11 mouse cellular contexts compared by ENCODE assay signal in genomic region chr2:146168017-146168803, GRCm38 (mm10). TPM values are rescaled to one million over a fixed set of nuclear protein-coding genes. Genes with fewer than 3 reads are reported as not detected.
DNase-seq lines count a peak whose midpoint lies in the region; ATAC-seq lines count a peak whose summit lies in the region.
"Had no signal": no experiment of that assay in that cellular context is flagged by ENCODE, and none has a peak within 500 bp of the region (broad histone marks: within the 10 kb centered on the region; RNA-seq: fewer than 3 reads in every experiment).

No protein-coding gene starts in this region.

- H3K4me3 ChIP-seq in forebrain, embryonic 12.5 days (replicated peaks), result no peak overlapping the region
- no peak overlapping the region for H3K4me3 ChIP-seq in limb, embryonic 13.5 days
- no peak overlapping the region for H3K4me3 ChIP-seq in neural tube, embryonic 13.5 days
- no peak overlapping the region for H3K4me3 ChIP-seq in liver, embryonic 12.5 days
- H3K4me3 ChIP-seq: erythroblast, embryonic 14.5 days had no signal

- H3K4me1 ChIP-seq in forebrain, embryonic 12.5 days, result peaks cover 17% of the 10 kb centered on the region
- H3K4me1 ChIP-seq in limb, embryonic 13.5 days, result no peaks in the 10 kb centered on the region
- peaks cover 20% of the 10 kb centered on the region for H3K4me1 ChIP-seq in neural tube, embryonic 13.5 days (replicated peaks)
- H3K4me1 ChIP-seq in liver, embryonic 12.5 days, result no peaks in the 10 kb centered on the region

- no peaks in the 10 kb centered on the region for H3K27me3 ChIP-seq in forebrain, embryonic 12.5 days
- no peaks in the 10 kb centered on the region for H3K27me3 ChIP-seq in limb, embryonic 13.5 days
- no peaks in the 10 kb centered on the region for H3K27me3 ChIP-seq in neural tube, embryonic 13.5 days
- no peaks in the 10 kb centered on the region for H3K27me3 ChIP-seq in liver, embryonic 12.5 days (replicated peaks)

- H3K36me3 ChIP-seq in forebrain, embryonic 12.5 days (replicated peaks), result no peaks in the 10 kb centered on the region
- H3K36me3 ChIP-seq in limb, embryonic 13.5 days, result no peaks in the 10 kb centered on the region
- no peaks in the 10 kb centered on the region for H3K36me3 ChIP-seq in neural tube, embryonic 13.5 days
- no peaks in the 10 kb centered on the region for H3K36me3 ChIP-seq in liver, embryonic 12.5 days

- H3K4me2 ChIP-seq in forebrain, embryonic 12.5 days, result no peak overlapping the region
- H3K4me2 ChIP-seq in limb, embryonic 13.5 days (replicated peaks), result no peak overlapping the region
- no peak overlapping the region for H3K4me2 ChIP-seq in neural tube, embryonic 13.5 days
- no peak overlapping the region for H3K4me2 ChIP-seq in liver, embryonic 12.5 days

- H3K9ac ChIP-seq in forebrain, embryonic 12.5 days, result no peak overlapping the region; the same call in 1 of the 2 replicates
- H3K9ac ChIP-seq in limb, embryonic 13.5 days, result no peak overlapping the region
- no peak overlapping the region for H3K9ac ChIP-seq in neural tube, embryonic 13.5 days
- H3K9ac ChIP-seq in liver, embryonic 12.5 days, result no peak overlapping the region

- DNase-seq in kidney, postnatal 10 days, result peak; percentile 46
- DNase-seq in kidney, postnatal 36 days, result no peak
- DNase-seq in testis, postnatal 14 days (ENCODE audit: low spot score), result no peak
- DNase-seq in adrenal gland, adult 8-10 months, result no peak

- peak overlapping the region; percentile 53; the same call in 1 of the 2 replicates for H3K27ac ChIP-seq in forebrain, embryonic 12.5 days
- no peak overlapping the region for H3K27ac ChIP-seq in limb, embryonic 13.5 days
- H3K27ac ChIP-seq in neural tube, embryonic 13.5 days (replicated peaks), result peak overlapping the region; percentile 54
- no peak overlapping the region for H3K27ac ChIP-seq in liver, embryonic 12.5 days

- WGBS in forebrain, embryonic 12.5 days, result 50% methylated on average over 14 of the region's 14 CpGs
- WGBS in limb, embryonic 13.5 days, result 65% methylated on average over 14 of the region's 14 CpGs
- WGBS in neural tube, embryonic 13.5 days, result 35% methylated on average over 14 of the region's 14 CpGs
- WGBS in liver, embryonic 12.5 days (ENCODE audit: insufficient replicate concordance), result 62% methylated on average over 14 of the region's 14 CpGs

- no peaks in the 10 kb centered on the region for H3K9me3 ChIP-seq in forebrain, embryonic 12.5 days
- no peaks in the 10 kb centered on the region for H3K9me3 ChIP-seq in limb, embryonic 13.5 days
- H3K9me3 ChIP-seq in neural tube, embryonic 13.5 days, result no peaks in the 10 kb centered on the region
- H3K9me3 ChIP-seq in liver, embryonic 12.5 days (replicated peaks), result no peaks in the 10 kb centered on the region

- 0 out of 2 replicates have a peak, but pooled peaks have one; percentile 7 for ATAC-seq in forebrain, embryonic 12.5 days (ENCODE audit: low FRiP score)
- 0 out of 2 replicates have a peak, but pooled peaks have one; percentile 32 for ATAC-seq in limb, embryonic 13.5 days (ENCODE audit: low FRiP score, low read depth)
- ATAC-seq in neural tube, embryonic 13.5 days (ENCODE audit: low read depth), result peak; percentile 65
- no peak for ATAC-seq in liver, embryonic 12.5 days
- ATAC-seq: Patski had no signal

RNA-seq across cellular contexts. Expression of gene Insm1, which starts 53.5 kb away (rescaled TPM):
- polyA plus RNA-seq in forebrain, embryonic 12.5 days (2016; fragmentation: Nextera tagmentation; extraction: Ambion mirVana), result 11.9 and 13.4 TPM in 2 replicates
- polyA plus RNA-seq in limb, embryonic 13.5 days (2015; fragmentation: Nextera tagmentation; extraction: Ambion mirVana), result 0.10 TPM in 1 of 2 replicates, not detected in the other
- polyA plus RNA-seq in neural tube, embryonic 13.5 days (2015; fragmentation: Nextera tagmentation; extraction: Ambion mirVana), result 2.2 and 2.6 TPM in 2 replicates
- polyA plus RNA-seq in liver, embryonic 12.5 days (2016; fragmentation: Nextera tagmentation; extraction: Ambion mirVana), result not detected in 2 replicates
- total RNA-seq in adrenal gland, adult 8-10 months (2022), result 10 to 100 TPM in 2 of 4 experiments, 1 to 10 TPM in 2; 7.0 to 18.3 (median 10.6) TPM
- polyA plus RNA-seq: erythroblast, embryonic 14.5 days; liver, embryonic 16.5 days; Patski had no signal

Comparison
In these comparisons a context has a peak if more than half of its experiments do, and no peak if none do; other contexts are left out.
1. H3K27ac ChIP-seq: peak in forebrain, embryonic 12.5 days (single experiment) and neural tube, embryonic 13.5 days (single experiment); none in limb, embryonic 13.5 days (single experiment) and liver, embryonic 12.5 days (single experiment).